Mouse (Mus musculus) hindbrain, embryonic 13.5 days (tissue): ENCODE results near the gene Lix1l. TPM values are rescaled to one million over a fixed set of nuclear protein-coding genes. Genes with fewer than 3 reads are reported as not detected.
"Not testable (repeated sequence)": the region's sequence is repeated elsewhere in the genome, so short reads cannot be mapped to it uniquely, and the experiment has no call there.

Experiments used
- ATAC-seq: fragments of 200-750 bp; cut with Nextera tagmentation; 2 replicates; pipeline ENCODE4 v1.8.0; 2017; ENCODE audit warnings: moderate TSS enrichment; ENCODE audit not compliant: low FRiP score
- H3K27ac ChIP-seq: fragments of 300-500 bp; sonication (generic); 2 replicates; pipeline ENCODE4 v1.5.1; 2015; ENCODE audit warnings: inconsistent platforms, mild to moderate bottlenecking, moderate library complexity
- H3K27me3 ChIP-seq: fragments of 300-500 bp; sonication (generic); 2 replicates; pipeline ENCODE4 v1.6.1; 2015; ENCODE audit warnings: mild to moderate bottlenecking, inconsistent platforms
- H3K36me3 ChIP-seq: fragments of 300-500 bp; sonication (generic); 2 replicates; pipeline ENCODE4 v1.6.1; 2015; ENCODE audit warnings: mild to moderate bottlenecking, inconsistent platforms
- H3K4me1 ChIP-seq: fragments of 300-500 bp; sonication (generic); replicated peaks from 2 replicates; pipeline ENCODE4 v1.6.1; 2015; ENCODE audit warnings: inconsistent platforms
- H3K4me2 ChIP-seq: fragments of 300-500 bp; sonication (generic); 2 replicates; pipeline ENCODE4 v1.6.1; 2015; ENCODE audit warnings: inconsistent platforms, mild to moderate bottlenecking, moderate library complexity
- H3K4me3 ChIP-seq: fragments of 300-500 bp; sonication (generic); 2 replicates; pipeline ENCODE4 v1.5.1; 2015; ENCODE audit warnings: mild to moderate bottlenecking, inconsistent platforms
- H3K9ac ChIP-seq: fragments of 300-500 bp; sonication (generic); 2 replicates; pipeline ENCODE4 v1.6.1; 2015; ENCODE audit warnings: mild to moderate bottlenecking, inconsistent platforms
- H3K9me3 ChIP-seq: fragments of 300-500 bp; sonication (generic); 2 replicates; pipeline ENCODE4 v1.6.1; 2016; ENCODE audit warnings: inconsistent platforms
- WGBS: fragments of 180-500 bp; shearing (Covaris S2); methylation state at CpG from one replicate; pipeline ENCODE4 v1.1.7; 2015; 5-methylcytosine and 5-hydroxymethylcytosine counted together
- polyA plus RNA-seq: library from polyadenylated mRNA; unstranded; fragments of >200 nt; fragmentation: Nextera tagmentation; extraction: Ambion mirVana; gene quantifications from 2 replicates; pipeline ENCODE4 v1.2.1, GENCODE M21; 2015

The Lix1l gene
- polyA plus RNA-seq, 1 experiment from 2014 or later: 7.3 TPM

DNA sequence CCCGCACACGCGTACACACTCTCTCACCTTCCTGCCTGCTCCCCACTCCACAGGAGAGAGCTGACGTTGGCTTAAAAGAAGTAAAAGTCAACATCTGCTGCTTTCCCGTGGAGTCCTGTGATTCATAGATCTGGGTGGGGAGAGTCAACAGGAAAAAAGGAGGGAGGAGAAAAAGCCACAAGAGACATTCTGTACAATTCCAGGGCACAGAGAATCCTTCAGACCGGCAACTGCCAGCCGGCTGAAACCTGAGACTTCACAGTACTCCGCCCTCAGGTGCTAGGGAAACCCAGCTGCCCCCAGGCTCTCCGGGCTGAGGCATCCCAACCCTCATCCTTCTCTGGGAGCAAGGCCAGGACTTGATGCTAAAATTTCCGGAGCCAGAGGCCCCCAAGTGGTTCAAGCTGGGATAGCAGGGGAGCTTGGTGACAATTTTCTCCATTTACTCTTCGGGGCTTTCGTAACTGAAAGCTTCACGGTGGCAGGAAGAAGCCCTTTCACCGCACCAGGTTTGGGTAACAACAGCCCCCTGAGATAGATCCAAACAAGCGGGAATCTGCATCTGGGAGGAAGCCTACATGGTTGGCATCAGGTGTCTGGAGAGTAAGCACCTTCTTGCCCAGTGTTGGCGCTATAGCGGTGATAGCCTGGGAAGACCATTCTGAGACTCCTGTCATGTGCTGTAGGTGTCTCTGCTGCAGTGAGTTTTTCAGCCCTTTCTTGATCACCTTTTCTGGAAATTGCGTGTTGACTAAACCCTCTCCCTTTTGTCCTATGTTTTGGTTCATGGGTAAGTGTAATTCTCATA, 62.7 kb downstream of the Lix1l start:
- Histone ChIP-seq H3K9ac (peak overlapping the region; percentile 62; the same call in 1 of the 2 replicates), H3K9me3 (no peaks in the 10 kb centered on the region), H3K4me3 (peak overlapping the region; percentile 33), H3K4me2 (peak overlapping the region; percentile 56), H3K4me1 (peaks cover 14% of the 10 kb centered on the region), H3K27ac (peak overlapping the region; percentile 23), H3K27me3 (no peaks in the 10 kb centered on the region), H3K36me3 (no peaks in the 10 kb centered on the region)
- ATAC-seq: peak; percentile 86
- WGBS: 6% methylated on average over 18 of the region's 18 CpGs

DNA sequence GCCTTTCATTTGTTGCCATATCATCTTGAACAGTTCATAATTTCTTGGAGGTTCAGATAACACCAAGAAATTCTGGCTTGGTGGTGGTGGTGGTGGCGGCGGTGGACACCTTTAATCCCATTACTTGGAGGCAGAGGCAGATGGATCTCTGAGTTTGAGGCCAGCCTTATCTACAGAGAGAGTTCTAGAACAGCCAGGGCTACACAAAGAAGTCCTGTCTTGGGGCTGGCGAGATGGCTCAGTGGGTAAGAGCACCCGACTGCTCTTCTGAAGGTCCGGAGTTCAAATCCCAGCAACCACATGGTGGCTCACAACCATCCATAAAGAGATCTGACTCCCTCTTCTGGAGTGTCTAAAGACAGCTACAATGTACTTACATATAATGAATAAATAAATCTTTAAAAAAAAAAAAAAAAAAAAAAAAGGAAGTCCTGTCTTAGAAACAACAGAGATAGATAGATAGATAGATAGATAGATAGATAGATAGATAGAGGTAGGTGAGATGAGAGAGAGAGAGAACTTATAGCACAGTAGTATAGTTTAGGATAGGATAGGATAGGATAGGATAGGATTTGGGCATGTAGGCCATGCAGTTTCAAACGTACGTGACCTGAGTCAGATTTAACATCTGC, 64.9 kb downstream of the Lix1l start:
- not testable (repeated sequence) for ATAC-seq, H3K4me3 ChIP-seq, H3K9ac ChIP-seq, H3K9me3 ChIP-seq, H3K36me3 ChIP-seq, H3K4me2 ChIP-seq, H3K27ac ChIP-seq, H3K27me3 ChIP-seq
- 87% methylated on average over 7 of the region's 7 CpGs for WGBS
- peaks cover 16% of the 10 kb centered on the region for H3K4me1 ChIP-seq

DNA sequence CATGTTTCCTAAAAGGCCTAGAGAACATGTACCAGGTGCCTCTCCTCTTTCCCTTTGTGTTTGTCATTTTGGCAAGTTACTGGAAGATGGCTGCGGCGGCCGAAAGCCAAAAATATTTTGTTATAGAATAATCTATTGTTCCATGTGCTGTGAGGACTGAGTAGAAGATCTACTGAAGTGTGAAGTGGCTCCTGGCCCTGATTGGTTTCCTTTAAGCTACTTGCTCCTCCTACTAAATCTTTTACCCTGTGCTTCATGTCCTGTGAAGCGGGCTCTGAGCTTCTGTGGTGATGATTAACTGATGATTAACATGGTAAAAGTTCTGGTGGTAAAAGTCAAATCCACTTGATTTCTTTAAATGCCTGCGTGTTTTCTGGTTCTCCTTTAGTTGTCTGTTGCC, 66.0 kb downstream of the Lix1l start:
- 94% methylated on average over 5 of the region's 5 CpGs for WGBS

DNA sequence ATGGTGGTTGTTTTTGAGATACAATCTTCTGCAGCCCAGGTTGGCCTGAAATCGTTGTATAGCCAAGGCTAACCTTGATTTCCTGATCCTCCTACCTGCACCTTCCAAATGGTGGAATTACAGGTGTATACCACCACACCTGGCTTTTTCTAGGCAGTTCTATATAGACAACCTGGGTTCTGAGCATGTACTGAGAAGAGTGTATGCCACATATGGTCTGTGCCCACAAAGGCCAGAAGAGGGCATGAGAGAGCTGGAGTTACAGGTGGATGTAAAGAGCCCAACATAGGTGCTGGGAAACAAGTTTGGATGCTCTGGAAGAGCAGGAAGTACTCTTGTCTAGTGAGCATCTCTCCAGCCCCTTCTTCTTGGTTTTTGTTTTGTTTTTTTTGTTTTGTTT, 66.4 kb downstream of the Lix1l start:
- peaks cover 17% of the 10 kb centered on the region for H3K27me3 ChIP-seq
- no peak for ATAC-seq
- H3K9me3 ChIP-seq: no peaks in the 10 kb centered on the region

More for the DNA sequence above, 66.0 kb downstream of the Lix1l start:
- Histone ChIP-seq H3K4me1 (peaks cover 16% of the 10 kb centered on the region), H3K36me3 (no peaks in the 10 kb centered on the region), H3K9me3 (no peaks in the 10 kb centered on the region), H3K27ac (no peak overlapping the region), H3K9ac (no peak overlapping the region), H3K4me2 (no peak overlapping the region), H3K4me3 (no peak overlapping the region), H3K27me3 (peaks cover 17% of the 10 kb centered on the region)
- ATAC-seq: no peak

DNA sequence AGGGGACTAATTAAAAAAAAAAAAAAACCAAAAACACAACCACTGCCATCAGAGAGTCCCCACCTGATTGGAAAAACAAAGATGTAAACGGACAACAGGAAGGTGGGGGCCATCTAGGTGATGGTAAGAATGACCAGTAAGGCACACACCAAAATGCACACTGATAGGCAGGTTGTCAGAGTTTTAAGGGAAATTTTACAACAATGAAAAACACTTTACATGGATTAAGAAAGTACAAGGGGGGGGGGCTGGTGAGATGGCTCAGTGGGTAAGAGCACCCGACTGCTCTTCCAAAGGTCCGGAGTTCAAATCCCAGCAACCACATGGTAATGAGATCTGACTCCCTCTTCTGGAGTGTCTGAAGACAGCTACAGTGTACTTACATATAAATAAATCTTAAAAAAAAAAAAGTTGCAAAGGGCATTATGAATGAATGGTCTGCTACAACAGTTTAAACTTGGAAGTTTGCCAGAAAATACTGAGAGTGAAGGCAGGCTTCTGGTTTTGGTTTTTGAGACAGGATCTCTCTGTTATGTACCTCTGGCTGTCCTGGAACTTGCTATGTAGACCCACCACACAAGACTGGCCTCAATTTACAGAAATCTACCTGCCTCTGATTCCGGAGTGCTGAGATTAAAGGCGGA, 67.6 kb downstream of the Lix1l start:
- Histone ChIP-seq H3K27ac (no peak overlapping the region), H3K36me3 (no peaks in the 10 kb centered on the region), H3K4me2 (no peak overlapping the region), H3K4me3 (no peak overlapping the region), H3K27me3 (peaks cover 20% of the 10 kb centered on the region), H3K9ac (no peak overlapping the region), H3K9me3 (no peaks in the 10 kb centered on the region), H3K4me1 (peaks cover 8% of the 10 kb centered on the region)
- 95% methylated on average over 5 of the region's 5 CpGs for WGBS
- ATAC-seq: no peak

More for the DNA sequence above, 66.4 kb downstream of the Lix1l start:
- Histone ChIP-seq H3K27ac (no peak overlapping the region), H3K4me3 (no peak overlapping the region), H3K4me1 (peaks cover 16% of the 10 kb centered on the region), H3K9ac (no peak overlapping the region), H3K36me3 (no peaks in the 10 kb centered on the region), H3K4me2 (no peak overlapping the region)
- 49% methylated on average over 1 of the region's 1 CpGs for WGBS

DNA sequence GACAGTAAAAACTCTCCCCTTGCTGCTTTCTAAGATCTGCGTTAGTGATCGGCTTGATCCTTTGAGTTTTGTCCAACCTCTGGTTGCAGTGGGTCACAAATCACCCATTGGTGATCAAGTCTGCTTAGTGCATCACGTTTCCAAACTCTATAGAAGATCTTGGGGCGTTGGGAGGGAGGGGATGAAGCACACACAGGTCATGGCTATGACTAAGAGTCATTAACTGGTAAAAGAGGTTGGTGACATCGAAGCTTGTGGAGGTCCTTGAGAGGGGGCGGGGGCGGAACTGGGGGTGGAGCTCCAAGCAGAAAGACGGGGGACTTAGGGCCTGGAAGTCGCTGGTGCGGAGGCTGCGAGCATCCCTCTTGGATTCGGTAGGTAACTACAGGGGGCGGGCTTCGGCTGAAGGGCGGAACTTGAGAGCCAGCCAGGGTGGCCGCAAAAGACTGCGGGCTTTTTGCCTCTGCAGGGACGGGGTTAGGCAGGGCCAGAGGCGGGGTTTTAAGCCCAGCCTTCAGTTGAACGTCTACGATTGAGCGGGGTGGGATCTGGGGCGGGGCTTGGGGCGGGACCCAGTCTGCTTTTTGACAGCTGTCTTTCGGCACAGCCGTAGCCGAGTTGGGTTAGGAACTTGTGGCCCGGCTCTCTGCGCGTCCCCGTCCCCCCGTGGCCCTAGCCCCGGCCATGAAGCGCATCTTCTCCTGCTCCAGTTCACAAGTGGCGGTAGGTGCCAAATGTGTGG, 68.9 kb downstream of the Lix1l start, which contains the start of gene Ankrd35:
Gene Ankrd35 (plus strand): TSS at position 405 of the 742 bp plus-strand sequence.
- ATAC-seq: peak; percentile 90
- H3K4me2 ChIP-seq: peak within 1 kb of the TSS; percentile 70
- peak within 1 kb of the TSS; percentile 46 for H3K4me3 ChIP-seq
- WGBS: 5% methylated on average over 35 of the region's 35 CpGs
- H3K9ac ChIP-seq: peak within 1 kb of the TSS; percentile 59; the same call in 1 of the 2 replicates
- peaks cover 2% of the 10 kb centered on the region; the same call in 1 of the 2 replicates for H3K4me1 ChIP-seq
- H3K27ac ChIP-seq: no peak within 1 kb of the TSS
- H3K27me3 ChIP-seq: peaks cover 20% of the 10 kb centered on the region
- H3K9me3 ChIP-seq: no peaks in the 10 kb centered on the region
- no peaks in the 10 kb centered on the region for H3K36me3 ChIP-seq

DNA sequence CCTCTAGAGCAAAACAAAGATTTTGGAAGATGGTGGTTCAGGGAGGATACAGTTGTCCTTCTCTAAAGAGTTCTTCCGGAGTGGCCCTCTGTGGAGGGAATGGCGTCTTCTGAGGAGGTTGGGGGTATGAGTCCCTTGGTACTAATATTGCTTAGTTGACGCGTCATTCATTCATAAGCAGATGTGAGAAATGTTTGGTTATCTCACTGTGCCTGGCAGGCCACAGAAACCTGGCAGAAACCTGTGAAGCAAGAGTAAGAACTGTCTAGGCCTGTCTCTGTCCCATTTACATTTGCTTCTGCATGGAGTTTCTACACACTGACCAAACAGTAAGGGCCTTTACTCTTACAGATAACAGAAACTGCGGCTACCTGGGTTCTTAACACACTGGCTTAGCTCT, 70.6 kb downstream of the Lix1l start:
- H3K9ac ChIP-seq: no peak overlapping the region
- H3K4me1 ChIP-seq: peaks cover 2% of the 10 kb centered on the region; the same call in 1 of the 2 replicates
- no peaks in the 10 kb centered on the region for H3K9me3 ChIP-seq
- no peak overlapping the region for H3K4me3 ChIP-seq
- no peak overlapping the region for H3K4me2 ChIP-seq
- H3K36me3 ChIP-seq: no peaks in the 10 kb centered on the region
- H3K27ac ChIP-seq: no peak overlapping the region
- ATAC-seq: no peak
- H3K27me3 ChIP-seq: peaks cover 20% of the 10 kb centered on the region
- 96% methylated on average over 5 of the region's 5 CpGs for WGBS

DNA sequence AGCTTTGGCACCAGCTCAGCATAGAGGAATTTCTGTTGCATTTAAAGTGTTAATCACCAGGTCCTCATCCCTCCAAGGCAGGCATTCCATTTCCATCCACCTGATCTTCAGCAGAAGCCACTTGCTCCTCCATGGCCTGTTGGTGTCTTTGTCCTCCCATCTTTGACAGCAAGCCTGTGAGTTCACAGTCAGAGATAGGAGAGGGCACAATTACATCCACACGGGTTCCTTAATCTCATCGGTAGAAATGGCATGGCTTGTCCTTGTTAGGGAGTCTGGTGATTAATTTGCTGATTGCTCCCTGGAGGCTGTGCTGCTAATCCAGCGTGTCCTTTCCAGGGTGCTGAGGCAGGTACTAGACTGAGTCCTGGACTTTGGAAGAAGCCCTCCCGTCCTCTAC, 72.6 kb downstream of the Lix1l start:
- no peak overlapping the region for H3K9ac ChIP-seq
- no peaks in the 10 kb centered on the region for H3K36me3 ChIP-seq
- H3K4me1 ChIP-seq: peaks cover 2% of the 10 kb centered on the region; the same call in 1 of the 2 replicates
- 72% methylated on average over 4 of the region's 4 CpGs for WGBS
- no peak overlapping the region for H3K27ac ChIP-seq
- no peak overlapping the region for H3K4me2 ChIP-seq
- H3K4me3 ChIP-seq: no peak overlapping the region
- no peaks in the 10 kb centered on the region for H3K9me3 ChIP-seq
- no peak for ATAC-seq
- peaks cover 25% of the 10 kb centered on the region for H3K27me3 ChIP-seq

DNA sequence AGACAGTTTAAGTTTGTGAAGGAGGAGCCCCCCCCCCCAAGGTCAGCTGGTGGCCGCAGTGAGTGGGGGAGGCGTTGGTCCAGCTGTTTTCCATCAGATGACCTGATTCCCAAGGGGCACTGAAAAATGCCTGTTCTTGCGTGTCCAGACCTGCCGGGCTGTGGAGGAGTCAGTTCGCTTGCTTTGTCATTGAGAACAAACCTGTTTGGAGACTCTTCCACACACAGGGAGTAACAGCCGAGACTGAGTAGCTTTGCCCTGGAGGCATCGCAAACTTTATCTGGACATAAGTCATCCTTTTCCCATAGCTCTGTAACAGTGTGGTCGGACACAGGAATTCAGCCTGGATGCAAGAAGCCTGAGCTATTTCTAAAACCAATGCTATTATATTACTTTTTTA, 73.5 kb downstream of the Lix1l start:
- H3K4me1 ChIP-seq: peaks cover 2% of the 10 kb centered on the region; the same call in 1 of the 2 replicates
- no peaks in the 10 kb centered on the region for H3K36me3 ChIP-seq
- no peak overlapping the region for H3K4me3 ChIP-seq
- 68% methylated on average over 8 of the region's 8 CpGs for WGBS
- H3K9ac ChIP-seq: no peak overlapping the region
- H3K9me3 ChIP-seq: no peaks in the 10 kb centered on the region
- ATAC-seq: no peak
- H3K27me3 ChIP-seq: peaks cover 33% of the 10 kb centered on the region
- no peak overlapping the region for H3K4me2 ChIP-seq
- H3K27ac ChIP-seq: no peak overlapping the region

DNA sequence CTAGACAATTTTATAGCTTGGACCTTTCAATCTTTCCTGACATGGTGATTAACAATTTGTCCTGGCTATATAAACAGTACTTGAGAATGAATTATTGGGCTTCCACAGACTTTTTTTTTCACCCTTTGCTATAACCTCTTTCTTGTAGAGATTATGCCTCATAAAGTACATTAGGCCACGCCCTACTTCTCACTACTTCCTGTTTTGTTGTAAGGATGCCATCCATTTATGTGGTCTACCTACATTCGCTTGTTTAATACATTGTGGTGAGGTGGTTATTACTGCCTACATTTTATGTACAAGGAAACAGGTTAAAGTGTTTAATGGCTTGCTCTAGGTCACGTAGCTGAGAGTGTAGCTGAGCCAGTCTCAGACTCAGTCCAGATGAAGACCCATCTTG, 74.2 kb downstream of the Lix1l start:
- Histone ChIP-seq H3K9me3 (no peaks in the 10 kb centered on the region), H3K27ac (no peak overlapping the region), H3K4me2 (no peak overlapping the region), H3K36me3 (no peaks in the 10 kb centered on the region), H3K4me3 (no peak overlapping the region), H3K4me1 (peaks cover 4% of the 10 kb centered on the region), H3K27me3 (peaks cover 39% of the 10 kb centered on the region), H3K9ac (no peak overlapping the region)
- ATAC-seq: no peak
- WGBS: 86% methylated on average over 3 of the region's 3 CpGs

DNA sequence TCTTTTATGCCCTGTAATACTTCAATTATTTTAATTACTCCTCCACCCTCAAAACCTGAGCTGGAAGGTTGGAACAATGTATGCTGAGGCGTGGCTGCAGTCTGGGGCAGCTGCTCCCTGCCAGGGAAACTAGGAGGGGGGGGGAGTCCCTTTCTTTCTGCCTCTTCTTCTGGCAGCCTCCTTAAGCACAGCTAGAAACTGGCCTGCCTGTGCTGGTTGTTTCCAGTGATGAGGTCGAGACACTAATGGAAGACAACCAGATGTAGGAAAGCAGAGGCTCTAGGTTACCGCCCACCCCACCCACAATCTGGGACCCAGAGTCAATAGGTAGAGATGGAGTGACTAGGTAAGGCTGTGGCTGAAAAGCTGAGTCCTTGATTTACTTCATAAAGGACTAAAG, 74.7 kb downstream of the Lix1l start:
- Histone ChIP-seq H3K4me2 (no peak overlapping the region), H3K9me3 (no peaks in the 10 kb centered on the region), H3K27ac (no peak overlapping the region), H3K36me3 (no peaks in the 10 kb centered on the region), H3K9ac (no peak overlapping the region), H3K4me3 (no peak overlapping the region), H3K27me3 (peaks cover 36% of the 10 kb centered on the region), H3K4me1 (peaks cover 7% of the 10 kb centered on the region; the same call in 1 of the 2 replicates)
- ATAC-seq: no peak
- WGBS: 32% methylated on average over 3 of the region's 3 CpGs
